Mouse (Mus musculus) megakaryocyte progenitor cell, adult 5-6 weeks (primary cell): Measurements from ENCODE around the gene Hoxb6. TPM values are rescaled to one million over a fixed set of nuclear protein-coding genes. Genes with fewer than 3 reads are reported as not detected.

Source experiments
- ATAC-seq: replicated peaks from 2 replicates; pipeline ENCODE4 v1.8.0; 2016; ENCODE audit warnings: mild to moderate bottlenecking, moderate TSS enrichment, inconsistent platforms; ENCODE audit not compliant: poor library complexity
- total RNA-seq, 2 experiments: library from RNA; stranded (forward) in 1 of 2; stranded (reverse) in 1 of 2; fragments of 157-497, 149-512 nt in 1 of 2; fragments of 200-1000 nt in 1 of 2; gene quantifications; 2 replicates each; pipeline versions ENCODE4 v1.2.3 to v1.2.4; 2015 to 2017

The Hoxb6 gene
- total RNA-seq (2015) (not detected in 2 replicates), total RNA-seq (2017) (0.30 TPM in 1 of 2 replicates, not detected in the other)

- ATAC-seq = no peak
Observed at GRCm38 (mm10) chr11:96291681-96292564, at the start of gene Hoxb6. Gene Hoxb6 (plus strand): TSS chr11:96292476.

GRCm38 (mm10) chr11:96250901-96251300, 41.4 kb upstream of the Hoxb6 start:
- ATAC-seq = no peak

GRCm38 (mm10) chr11:96251480-96252031, 40.7 kb upstream of the Hoxb6 start:
- ATAC-seq = no peak

- ATAC-seq = no peak
Observed at GRCm38 (mm10) chr11:96252541-96253120, 39.6 kb upstream of the Hoxb6 start.

- ATAC-seq = no peak
Observed at GRCm38 (mm10) chr11:96254221-96254620, 38.1 kb upstream of the Hoxb6 start.

- no peak for ATAC-seq
Observed at GRCm38 (mm10) chr11:96255111-96255995, 36.9 kb upstream of the Hoxb6 start.

- no peak for ATAC-seq
Observed at GRCm38 (mm10) chr11:96255996-96256445, 36.3 kb upstream of the Hoxb6 start.

- ATAC-seq = no peak
Observed at GRCm38 (mm10) chr11:96257141-96257540, 35.1 kb upstream of the Hoxb6 start.

- no peak for ATAC-seq
Observed at GRCm38 (mm10) chr11:96259038-96259437, 33.2 kb upstream of the Hoxb6 start.

GRCm38 (mm10) chr11:96259511-96259910, 32.8 kb upstream of the Hoxb6 start:
- no peak for ATAC-seq

- no peak for ATAC-seq
Observed at GRCm38 (mm10) chr11:96260310-96260970, 31.8 kb upstream of the Hoxb6 start.

GRCm38 (mm10) chr11:96261323-96261890, 30.9 kb upstream of the Hoxb6 start:
- ATAC-seq = peak; percentile 88

- ATAC-seq = no peak
Observed at GRCm38 (mm10) chr11:96262262-96262830, 29.9 kb upstream of the Hoxb6 start.

GRCm38 (mm10) chr11:96263636-96264389, 28.5 kb upstream of the Hoxb6 start:
- ATAC-seq = no peak

GRCm38 (mm10) chr11:96264390-96265020, 27.8 kb upstream of the Hoxb6 start:
- ATAC-seq = no peak

- ATAC-seq = no peak
Observed at GRCm38 (mm10) chr11:96265954-96266353, 26.3 kb upstream of the Hoxb6 start.

GRCm38 (mm10) chr11:96267021-96267920, 25.0 kb upstream of the Hoxb6 start:
- no peak for ATAC-seq
